Mouse (Mus musculus) testis, adult 2 months (tissue): Measurements from ENCODE around the gene Lrig3. TPM values are rescaled to one million over a fixed set of nuclear protein-coding genes. Genes with fewer than 3 reads are reported as not detected.

Source experiments
- H3K27ac ChIP-seq: fragments of 200-500 bp; 2 replicates; pipeline ENCODE4 v1.5.1; 2012; ENCODE audit warnings: low read depth, low read length; ENCODE audit not compliant: control insufficient read depth, insufficient read depth
- H3K27me3 ChIP-seq: fragments of 200-500 bp; 2 replicates; pipeline ENCODE4 v1.6.1; 2012; ENCODE audit warnings: mild to moderate bottlenecking, low read length, moderate library complexity; ENCODE audit not compliant: control insufficient read depth, insufficient read depth
- H3K36me3 ChIP-seq: fragments of 200-500 bp; 2 replicates; pipeline ENCODE4 v1.6.1; 2012; ENCODE audit warnings: mild to moderate bottlenecking, low read length; ENCODE audit not compliant: control insufficient read depth, insufficient read depth
- H3K4me1 ChIP-seq: fragments of 200-500 bp; 2 replicates; pipeline ENCODE4 v1.6.1; 2012; ENCODE audit warnings: low read length; ENCODE audit not compliant: control insufficient read depth, insufficient read depth
- H3K4me3 ChIP-seq: fragments of 200-500 bp; 2 replicates; pipeline ENCODE4 v1.5.1; 2012; ENCODE audit warnings: low read depth, mild to moderate bottlenecking, low read length, moderate library complexity, mixed read lengths; ENCODE audit not compliant: control insufficient read depth
- CTCF ChIP-seq: fragments of 200-500 bp; IDR thresholded peaks from 2 replicates; pipeline ENCODE4 v1.5.1; 2012; ENCODE audit warnings: low read depth, mild to moderate bottlenecking, inconsistent platforms, low read length, moderate library complexity; ENCODE audit not compliant: control insufficient read depth, insufficient read depth, insufficient replicate concordance
- POLR2A ChIP-seq: fragments of 200-500 bp; IDR thresholded peaks from 2 replicates; pipeline ENCODE4 v1.6.1; 2012; ENCODE audit warnings: low read depth, mild to moderate bottlenecking, inconsistent platforms, low read length, moderate library complexity; ENCODE audit not compliant: control insufficient read depth
- polyA plus RNA-seq: library from polyadenylated mRNA; depleted of rRNA; stranded (reverse); fragments of >200 nt; gene quantifications from 2 replicates; pipeline ENCODE4 v1.2.3, GENCODE M21; 2012

The Lrig3 gene
- polyA plus RNA-seq, 1 experiment, result 2.2 TPM

- H3K4me3 ChIP-seq, result no peak overlapping the region
- H3K4me1 ChIP-seq, result no peaks in the 10 kb centered on the region
- H3K36me3 ChIP-seq, result no peaks in the 10 kb centered on the region
- no peak overlapping the region for H3K27ac ChIP-seq
- TF ChIP-seq POLR2A (no peak), CTCF (no peak)
- H3K27me3 ChIP-seq, result no peaks in the 10 kb centered on the region
Observed at GRCm38 (mm10) chr10:125934095-125934494, 31.9 kb upstream of the Lrig3 start.

DNA sequence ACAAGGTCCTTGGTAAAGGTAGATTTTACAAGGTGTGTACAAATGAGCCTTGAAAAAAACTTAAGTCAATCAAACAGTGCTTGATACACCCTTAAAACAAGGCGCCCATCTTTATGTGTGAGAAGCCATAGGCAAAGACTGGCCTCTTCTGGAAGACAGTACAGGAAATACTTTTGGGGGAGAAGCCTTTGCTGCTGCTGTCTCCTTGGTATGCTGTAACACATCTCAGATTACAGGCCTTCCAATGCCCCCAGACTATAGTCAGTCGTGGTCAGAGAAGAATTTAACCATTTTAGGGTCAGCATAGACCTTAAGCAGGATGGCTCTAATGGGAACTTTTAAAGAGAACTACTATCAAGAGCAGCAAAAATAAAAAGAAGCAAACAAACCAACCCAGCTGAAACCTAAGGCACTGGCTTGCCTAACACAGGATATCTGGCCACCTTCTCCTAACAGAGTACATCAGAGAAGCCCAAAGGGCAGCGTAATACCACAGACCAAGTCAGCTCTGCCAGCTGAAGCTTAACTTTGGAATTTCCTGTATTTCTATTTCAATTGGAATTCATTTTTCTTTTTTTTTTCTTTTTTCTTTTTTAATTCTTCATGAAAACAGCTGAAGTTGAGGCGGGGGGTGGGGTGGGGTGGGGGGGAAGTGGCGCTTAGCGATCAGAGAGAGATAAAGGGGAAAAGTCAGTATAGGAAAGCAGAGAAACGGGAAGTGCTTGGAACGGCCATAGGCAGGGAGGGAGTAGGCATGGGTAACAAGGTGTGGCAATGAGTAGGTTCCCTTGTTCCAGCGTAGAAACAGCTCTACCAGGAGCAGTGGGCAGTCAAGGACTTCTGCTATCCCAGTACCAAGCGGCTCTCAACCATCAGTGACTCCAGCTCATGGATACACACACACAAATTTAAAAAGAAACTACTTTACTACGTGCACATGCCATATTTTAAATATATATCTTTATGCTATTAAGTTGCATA is 28.2 kb upstream of the Lrig3 start:
- TF ChIP-seq CTCF (no peak), POLR2A (no peak)
- H3K4me3 ChIP-seq, result no peak overlapping the region
- no peaks in the 10 kb centered on the region for H3K27me3 ChIP-seq
- H3K27ac ChIP-seq, result no peak overlapping the region
- H3K4me1 ChIP-seq, result no peaks in the 10 kb centered on the region
- H3K36me3 ChIP-seq, result no peaks in the 10 kb centered on the region

- TF ChIP-seq CTCF (no peak), POLR2A (no peak)
- H3K27me3 ChIP-seq, result no peaks in the 10 kb centered on the region
- H3K27ac ChIP-seq, result no peak overlapping the region
- H3K4me1 ChIP-seq, result no peaks in the 10 kb centered on the region
- no peak overlapping the region for H3K4me3 ChIP-seq
- no peaks in the 10 kb centered on the region for H3K36me3 ChIP-seq
Observed at GRCm38 (mm10) chr10:125938528-125939402, 27.2 kb upstream of the Lrig3 start.

GRCm38 (mm10) chr10:125940316-125941059 is 25.5 kb upstream of the Lrig3 start:
- Histone ChIP-seq H3K4me1 (no peaks in the 10 kb centered on the region), H3K27me3 (no peaks in the 10 kb centered on the region), H3K36me3 (no peaks in the 10 kb centered on the region), H3K27ac (no peak overlapping the region), H3K4me3 (no peak overlapping the region)
- TF ChIP-seq CTCF (no peak), POLR2A (no peak)

- H3K4me3 ChIP-seq, result no peak overlapping the region
- TF ChIP-seq CTCF (no peak), POLR2A (no peak)
- H3K27me3 ChIP-seq, result no peaks in the 10 kb centered on the region
- no peaks in the 10 kb centered on the region for H3K4me1 ChIP-seq
- H3K27ac ChIP-seq, result no peak overlapping the region
- no peaks in the 10 kb centered on the region for H3K36me3 ChIP-seq
Observed at GRCm38 (mm10) chr10:125943098-125943497, 22.9 kb upstream of the Lrig3 start.

DNA sequence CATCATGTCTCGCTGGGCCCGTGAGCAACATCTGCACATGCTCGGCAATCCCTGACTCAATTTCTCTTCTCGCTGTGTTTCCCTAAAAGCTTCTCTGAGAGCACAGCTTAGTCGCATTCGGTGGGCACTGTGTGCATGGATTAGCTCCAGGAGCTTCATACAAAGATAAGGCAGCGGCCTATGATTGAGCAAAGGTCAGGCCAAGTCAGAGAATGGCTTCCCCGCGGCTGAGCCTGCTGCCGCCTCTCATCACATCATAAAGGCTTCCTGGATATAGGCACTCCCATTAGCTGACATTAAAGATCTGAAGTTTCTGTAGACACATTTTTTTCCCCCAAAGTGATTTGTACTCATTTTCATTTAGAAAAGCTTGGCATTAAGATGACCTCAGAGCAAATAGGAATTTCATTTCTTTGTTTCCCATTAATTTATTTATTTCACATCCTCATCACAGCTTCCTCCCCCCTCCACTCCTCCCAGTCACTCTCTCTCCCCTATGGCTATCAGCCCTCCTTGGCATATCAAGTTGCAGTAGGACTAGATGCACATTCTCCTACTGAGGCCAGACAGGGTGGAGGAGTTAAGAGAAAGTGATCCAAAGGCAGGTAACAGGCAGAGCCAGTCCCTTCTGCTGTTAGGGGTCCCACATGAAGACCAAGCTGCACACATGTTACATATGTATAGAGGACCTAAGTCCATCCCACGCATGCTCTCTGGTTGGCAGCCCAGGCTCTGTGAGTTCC is 21.0 kb upstream of the Lrig3 start:
- no peak for TF ChIP-seq POLR2A
- no peak for TF ChIP-seq CTCF
- Histone ChIP-seq H3K27me3 (no peaks in the 10 kb centered on the region), H3K36me3 (no peaks in the 10 kb centered on the region), H3K27ac (no peak overlapping the region), H3K4me1 (no peaks in the 10 kb centered on the region), H3K4me3 (no peak overlapping the region)
